Mouse (Mus musculus): ENCODE results near the gene Enc1.

DNA sequence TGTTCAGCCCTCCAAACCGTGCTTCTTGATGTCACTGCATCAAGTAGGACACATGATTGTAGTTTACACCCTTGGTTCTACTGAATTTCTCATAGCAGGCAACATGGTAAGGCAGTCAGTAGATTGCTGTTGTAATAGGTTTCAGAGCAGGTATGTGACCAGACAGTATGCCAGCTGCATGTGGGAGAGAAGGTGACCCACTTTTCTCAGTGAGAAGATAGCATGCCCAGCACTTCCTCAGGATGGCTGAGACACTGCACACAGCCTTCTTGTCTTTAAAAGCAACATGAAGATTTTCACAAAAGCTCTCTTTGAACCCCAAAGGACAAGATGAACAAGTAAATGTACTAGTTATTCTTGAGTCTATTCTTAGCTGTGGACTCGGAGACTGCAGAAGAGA, 29.8 kb downstream of the Enc1 start:
- TF ChIP-seq POLR2A (IDR thresholded peaks at IDR 0.05; ENCODE audit: extremely low read depth, insufficient read depth, low read length) = no peak
- no peak for TF ChIP-seq CTCF (IDR thresholded peaks at IDR 0.05; ENCODE audit: extremely low read depth, insufficient read depth, low read length)

All from cortical plate, adult 2 months (tissue).